Mouse (Mus musculus) adrenal gland, adult 2 months (tissue): ENCODE data around the gene Tssk3. TPM values are rescaled to one million over a fixed set of nuclear protein-coding genes. Genes with fewer than 3 reads are reported as not detected.

Source experiments
- DNase-seq: peaks from one replicate; pipeline ENCODE4 v3.0.0; 2021
- long read RNA-seq: library from polyadenylated mRNA; stranded (forward); transcript quantifications from one replicate; pipeline ENCODE4 v2.0.0, GENCODE M21; 2021
- polyA plus RNA-seq: library from polyadenylated mRNA; depleted of rRNA; stranded (reverse); fragments of >200 nt; gene quantifications from 2 replicates; pipeline ENCODE4 v1.2.3, GENCODE M21; 2012; rRNA removed
- total RNA-seq, 2 experiments: library from RNA; stranded (reverse); gene quantifications; 2 replicates each; pipeline ENCODE4 v1.2.3; 2021

Gene Tssk3
- total RNA-seq (not detected), polyA plus RNA-seq (not detected in 2 replicates)
- long read RNA-seq: 0 reads

GRCm38 (mm10) chr4:129490972-129491880 is at the start of gene Tssk3, which contains the start of gene Fam229a:
TSS of gene Tssk3 (minus strand) at chr4:129491022.
TSS of gene Fam229a (plus strand) at chr4:129491190.
- DNase-seq: peak; percentile 42

GRCm38 (mm10) chr4:129540012-129540411 is 49.2 kb upstream of the Tssk3 start:
- no peak for DNase-seq

GRCm38 (mm10) chr4:129528901-129529300 is 38.1 kb upstream of the Tssk3 start:
- DNase-seq: peak; percentile 68

GRCm38 (mm10) chr4:129525889-129526288 is 35.1 kb upstream of the Tssk3 start:
- no peak for DNase-seq

GRCm38 (mm10) chr4:129525338-129525737 is 34.5 kb upstream of the Tssk3 start:
- DNase-seq: no peak

- no peak for DNase-seq
Measured at GRCm38 (mm10) chr4:129518519-129518918, 27.7 kb upstream of the Tssk3 start.

GRCm38 (mm10) chr4:129516925-129517324 is 26.1 kb upstream of the Tssk3 start:
- DNase-seq: no peak

- DNase-seq: peak; percentile 73
Measured at GRCm38 (mm10) chr4:129514300-129514898, 23.6 kb upstream of the Tssk3 start.

- no peak for DNase-seq
Measured at GRCm38 (mm10) chr4:129513891-129514290, 23.1 kb upstream of the Tssk3 start.

GRCm38 (mm10) chr4:129513086-129513767 is 22.4 kb upstream of the Tssk3 start, which contains the start of gene Marcksl1:
TSS of gene Marcksl1 (plus strand) at chr4:129513581.
- DNase-seq: peak; percentile 89

GRCm38 (mm10) chr4:129511413-129512096 is 20.7 kb upstream of the Tssk3 start:
- DNase-seq: no peak

- DNase-seq: no peak
Measured at GRCm38 (mm10) chr4:129510723-129511412, 20.0 kb upstream of the Tssk3 start.

- DNase-seq: no peak
Measured at GRCm38 (mm10) chr4:129509650-129510049, 18.8 kb upstream of the Tssk3 start.

- no peak for DNase-seq
Measured at GRCm38 (mm10) chr4:129508834-129509600, 18.2 kb upstream of the Tssk3 start.

GRCm38 (mm10) chr4:129508237-129508515 is 17.4 kb upstream of the Tssk3 start:
- peak; percentile 61 for DNase-seq

GRCm38 (mm10) chr4:129507434-129508236 is 16.8 kb upstream of the Tssk3 start:
- no peak for DNase-seq

- DNase-seq: peak; percentile 54
Measured at GRCm38 (mm10) chr4:129505511-129505910, 14.7 kb upstream of the Tssk3 start.

- DNase-seq: no peak
Measured at GRCm38 (mm10) chr4:129502901-129503444, 12.2 kb upstream of the Tssk3 start.

GRCm38 (mm10) chr4:129502327-129502888 is 11.6 kb upstream of the Tssk3 start:
- DNase-seq: no peak
